Mouse (Mus musculus) stomach, embryonic 16.5 days (tissue): ENCODE results near the gene Gabrb1. TPM values are rescaled to one million over a fixed set of nuclear protein-coding genes. Genes with fewer than 3 reads are reported as not detected.

Experiments used
- ATAC-seq: fragments of 200-750 bp; cut with Nextera tagmentation; 2 replicates; pipeline ENCODE4 v1.8.0; 2017; ENCODE audit warnings: moderate number of reproducible peaks, moderate TSS enrichment; ENCODE audit not compliant: insufficient read depth, low FRiP score
- H3K27ac ChIP-seq: fragments of 300-500 bp; sonication (generic); 2 replicates; pipeline ENCODE4 v1.5.1; 2014; ENCODE audit warnings: low read length
- H3K27me3 ChIP-seq: fragments of 300-500 bp; sonication (generic); 2 replicates; pipeline ENCODE4 v1.6.1; 2014; ENCODE audit warnings: low read length, control low read depth, mixed read lengths; ENCODE audit not compliant: control insufficient read depth, insufficient read depth
- H3K36me3 ChIP-seq: fragments of 300-500 bp; sonication (generic); 2 replicates; pipeline ENCODE4 v1.6.1; 2014; ENCODE audit warnings: low read length; ENCODE audit not compliant: control insufficient read depth, insufficient read depth
- H3K4me1 ChIP-seq: fragments of 300-500 bp; sonication (generic); 2 replicates; pipeline ENCODE4 v1.6.1; 2014; ENCODE audit warnings: low read length, control low read depth, mixed read lengths; ENCODE audit not compliant: control insufficient read depth, insufficient read depth
- H3K4me2 ChIP-seq: fragments of 300-500 bp; sonication (generic); 2 replicates; pipeline ENCODE4 v1.6.1; 2014; ENCODE audit warnings: low read depth, low read length, mixed read lengths
- H3K4me3 ChIP-seq: fragments of 300-500 bp; sonication (generic); replicated peaks from 2 replicates; pipeline ENCODE4 v1.5.1; 2014; ENCODE audit warnings: mild to moderate bottlenecking, low read length
- H3K9ac ChIP-seq: fragments of 300-500 bp; sonication (generic); 2 replicates; pipeline ENCODE4 v1.6.1; 2014; ENCODE audit warnings: low read length
- H3K9me3 ChIP-seq: fragments of 300-500 bp; sonication (generic); replicated peaks from 2 replicates; pipeline ENCODE4 v1.6.1; 2016; ENCODE audit warnings: low read length, control low read depth; ENCODE audit not compliant: control insufficient read depth
- WGBS: fragments of 180-500 bp; shearing (Covaris S2); extraction: QIAGEN DNeasy Blood & Tissue Kit; methylation state at CpG from one replicate; pipeline ENCODE4 v1.1.7; 2014; 5-methylcytosine and 5-hydroxymethylcytosine counted together
- polyA plus RNA-seq: library from polyadenylated mRNA; unstranded; fragments of >200 nt; fragmentation: Nextera tagmentation; extraction: Ambion mirVana; gene quantifications from 2 replicates; pipeline ENCODE4 v1.2.1, GENCODE M21; 2015

Gene Gabrb1
- polyA plus RNA-seq, 1 experiment from 2014 or later = 0.92 TPM

- H3K27ac ChIP-seq = no peak overlapping the region
- 89% methylated on average over 2 of the region's 2 CpGs for WGBS
- no peaks in the 10 kb centered on the region for H3K9me3 ChIP-seq
- H3K36me3 ChIP-seq = no peaks in the 10 kb centered on the region
- H3K4me1 ChIP-seq = no peaks in the 10 kb centered on the region
- ATAC-seq = no peak
- H3K27me3 ChIP-seq = no peaks in the 10 kb centered on the region
- H3K4me3 ChIP-seq = no peak overlapping the region
- no peak overlapping the region for H3K9ac ChIP-seq
- no peak overlapping the region for H3K4me2 ChIP-seq
Measured at GRCm38 (mm10) chr5:72095015-72095414, 437.1 kb downstream of the Gabrb1 start.

GRCm38 (mm10) chr5:72104274-72104921, 446.5 kb downstream of the Gabrb1 start:
- Histone ChIP-seq H3K27ac (no peak overlapping the region), H3K4me1 (no peaks in the 10 kb centered on the region), H3K27me3 (no peaks in the 10 kb centered on the region), H3K36me3 (no peaks in the 10 kb centered on the region), H3K4me3 (no peak overlapping the region), H3K4me2 (no peak overlapping the region), H3K9ac (no peak overlapping the region), H3K9me3 (no peaks in the 10 kb centered on the region)
- 62% methylated on average over 7 of the region's 7 CpGs for WGBS
- no peak for ATAC-seq

- no peak overlapping the region for H3K4me3 ChIP-seq
- no peaks in the 10 kb centered on the region for H3K36me3 ChIP-seq
- no peak overlapping the region for H3K4me2 ChIP-seq
- WGBS = 80% methylated on average over 6 of the region's 6 CpGs
- H3K9me3 ChIP-seq = no peaks in the 10 kb centered on the region
- no peak for ATAC-seq
- H3K4me1 ChIP-seq = no peaks in the 10 kb centered on the region
- no peak overlapping the region for H3K9ac ChIP-seq
- H3K27ac ChIP-seq = no peak overlapping the region
- no peaks in the 10 kb centered on the region for H3K27me3 ChIP-seq
Measured at GRCm38 (mm10) chr5:72122414-72123037, 464.6 kb downstream of the Gabrb1 start.

GRCm38 (mm10) chr5:72126681-72127080, 468.8 kb downstream of the Gabrb1 start:
- Histone ChIP-seq H3K27ac (no peak overlapping the region), H3K4me1 (no peaks in the 10 kb centered on the region), H3K9ac (no peak overlapping the region), H3K27me3 (no peaks in the 10 kb centered on the region), H3K9me3 (no peaks in the 10 kb centered on the region), H3K36me3 (no peaks in the 10 kb centered on the region), H3K4me3 (no peak overlapping the region), H3K4me2 (no peak overlapping the region)
- WGBS = 90% methylated on average over 4 of the region's 4 CpGs
- no peak for ATAC-seq

- Histone ChIP-seq H3K4me2 (no peak overlapping the region), H3K27ac (no peak overlapping the region), H3K4me3 (no peak overlapping the region), H3K36me3 (no peaks in the 10 kb centered on the region), H3K27me3 (no peaks in the 10 kb centered on the region), H3K9me3 (no peaks in the 10 kb centered on the region), H3K4me1 (no peaks in the 10 kb centered on the region), H3K9ac (no peak overlapping the region)
- ATAC-seq = no peak
- WGBS = 53% methylated on average over 2 of the region's 2 CpGs
Measured at GRCm38 (mm10) chr5:72133906-72134305, 476.0 kb downstream of the Gabrb1 start.

GRCm38 (mm10) chr5:72138256-72138655, 480.3 kb downstream of the Gabrb1 start:
- H3K4me2 ChIP-seq = no peak overlapping the region
- no peaks in the 10 kb centered on the region for H3K27me3 ChIP-seq
- H3K36me3 ChIP-seq = no peaks in the 10 kb centered on the region
- H3K9ac ChIP-seq = no peak overlapping the region
- H3K9me3 ChIP-seq = no peaks in the 10 kb centered on the region
- H3K4me1 ChIP-seq = no peaks in the 10 kb centered on the region
- H3K4me3 ChIP-seq = no peak overlapping the region
- WGBS = 88% methylated on average over 7 of the region's 7 CpGs
- H3K27ac ChIP-seq = no peak overlapping the region
- ATAC-seq = no peak

GRCm38 (mm10) chr5:72139619-72140018, 481.7 kb downstream of the Gabrb1 start:
- H3K4me3 ChIP-seq = no peak overlapping the region
- H3K4me2 ChIP-seq = no peak overlapping the region
- no peaks in the 10 kb centered on the region for H3K27me3 ChIP-seq
- no peaks in the 10 kb centered on the region for H3K9me3 ChIP-seq
- H3K4me1 ChIP-seq = no peaks in the 10 kb centered on the region
- 84% methylated on average over 1 of the region's 1 CpGs for WGBS
- H3K9ac ChIP-seq = no peak overlapping the region
- no peak for ATAC-seq
- no peak overlapping the region for H3K27ac ChIP-seq
- H3K36me3 ChIP-seq = no peaks in the 10 kb centered on the region

GRCm38 (mm10) chr5:72148679-72149078, 490.8 kb downstream of the Gabrb1 start:
- 60% methylated on average over 5 of the region's 5 CpGs for WGBS
- ATAC-seq = no peak
- H3K9me3 ChIP-seq = no peaks in the 10 kb centered on the region

GRCm38 (mm10) chr5:72150870-72151269, 493.0 kb downstream of the Gabrb1 start:
- 88% methylated on average over 5 of the region's 5 CpGs for WGBS
- peak; percentile 83; the same call in 1 of the 2 replicates for ATAC-seq
- H3K4me1 ChIP-seq = no peaks in the 10 kb centered on the region
- H3K27me3 ChIP-seq = no peaks in the 10 kb centered on the region
- H3K4me2 ChIP-seq = no peak overlapping the region
- H3K27ac ChIP-seq = no peak overlapping the region
- no peaks in the 10 kb centered on the region for H3K9me3 ChIP-seq
- peaks cover 6% of the 10 kb centered on the region; the same call in 1 of the 2 replicates for H3K36me3 ChIP-seq
- H3K9ac ChIP-seq = no peak overlapping the region
- H3K4me3 ChIP-seq = no peak overlapping the region

More at GRCm38 (mm10) chr5:72148679-72149078, 490.8 kb downstream of the Gabrb1 start:
- no peaks in the 10 kb centered on the region for H3K36me3 ChIP-seq
- no peaks in the 10 kb centered on the region for H3K27me3 ChIP-seq
- no peak overlapping the region for H3K27ac ChIP-seq
- no peak overlapping the region for H3K9ac ChIP-seq
- H3K4me1 ChIP-seq = no peaks in the 10 kb centered on the region
- H3K4me2 ChIP-seq = no peak overlapping the region
- no peak overlapping the region for H3K4me3 ChIP-seq
